Mouse (Mus musculus): Measurements from ENCODE around the gene Clec9a.

The Clec9a gene

GRCm38 (mm10) chr6:129425217-129425616 is 16.6 kb downstream of the Clec9a start:
- no peak for DNase-seq (ENCODE audit: low read depth, low spot score)

GRCm38 (mm10) chr6:129425812-129426211 is 17.1 kb downstream of the Clec9a start:
- no peak for DNase-seq (ENCODE audit: low read depth, low spot score)

- no peak for DNase-seq (ENCODE audit: low read depth, low spot score)
These were observed 18.6 kb downstream of the Clec9a start for GRCm38 (mm10) chr6:129427281-129427680.

GRCm38 (mm10) chr6:129434239-129434638 is 25.6 kb downstream of the Clec9a start:
- no peak for DNase-seq (ENCODE audit: low read depth, low spot score)

GRCm38 (mm10) chr6:129436025-129436424 is 27.4 kb downstream of the Clec9a start:
- no peak for DNase-seq (ENCODE audit: low read depth, low spot score)

- DNase-seq (ENCODE audit: low read depth, low spot score), result no peak
These were observed 29.4 kb downstream of the Clec9a start for GRCm38 (mm10) chr6:129438033-129438432.

GRCm38 (mm10) chr6:129449743-129450142 is 41.1 kb downstream of the Clec9a start:
- DNase-seq (ENCODE audit: low read depth, low spot score), result no peak

- no peak for DNase-seq (ENCODE audit: low read depth, low spot score)
These were observed 42.9 kb downstream of the Clec9a start, which contains the start of gene Clec1a for GRCm38 (mm10) chr6:129451411-129452039. Gene Clec1a, minus strand, starts transcription at chr6:129452000.

- DNase-seq (ENCODE audit: low read depth, low spot score), result no peak
These were observed 62.7 kb downstream of the Clec9a start for GRCm38 (mm10) chr6:129471386-129471785.

- DNase-seq (ENCODE audit: low read depth, low spot score), result no peak
These were observed 64.0 kb downstream of the Clec9a start for GRCm38 (mm10) chr6:129472627-129473026.
